Mouse (Mus musculus): ENCODE results near the gene Dio1.

Dio1 gene

DNA sequence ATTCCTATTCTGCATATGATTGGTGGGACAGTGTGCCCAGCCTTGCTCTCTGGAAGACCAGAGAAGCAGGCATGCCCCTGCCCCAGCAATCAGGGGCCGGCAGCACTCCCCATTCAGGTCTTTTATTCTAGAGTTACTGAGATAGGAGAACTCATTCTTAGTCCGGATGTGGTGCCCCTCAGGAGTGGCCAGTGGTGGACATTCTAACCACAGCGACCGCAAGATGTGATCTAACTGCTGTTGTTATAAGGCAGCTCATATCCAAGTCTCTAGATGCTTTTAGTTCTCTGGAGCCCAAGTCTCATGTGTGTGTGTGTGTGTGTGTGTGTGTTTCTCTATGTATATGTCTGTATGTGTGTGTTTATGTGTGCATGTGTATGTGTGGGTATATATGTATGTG, 6.6 kb downstream of the Dio1 start:
- no peak for DNase-seq

GRCm38 (mm10) chr4:107299779-107300340, 7.1 kb downstream of the Dio1 start:
- DNase-seq, result no peak

DNA sequence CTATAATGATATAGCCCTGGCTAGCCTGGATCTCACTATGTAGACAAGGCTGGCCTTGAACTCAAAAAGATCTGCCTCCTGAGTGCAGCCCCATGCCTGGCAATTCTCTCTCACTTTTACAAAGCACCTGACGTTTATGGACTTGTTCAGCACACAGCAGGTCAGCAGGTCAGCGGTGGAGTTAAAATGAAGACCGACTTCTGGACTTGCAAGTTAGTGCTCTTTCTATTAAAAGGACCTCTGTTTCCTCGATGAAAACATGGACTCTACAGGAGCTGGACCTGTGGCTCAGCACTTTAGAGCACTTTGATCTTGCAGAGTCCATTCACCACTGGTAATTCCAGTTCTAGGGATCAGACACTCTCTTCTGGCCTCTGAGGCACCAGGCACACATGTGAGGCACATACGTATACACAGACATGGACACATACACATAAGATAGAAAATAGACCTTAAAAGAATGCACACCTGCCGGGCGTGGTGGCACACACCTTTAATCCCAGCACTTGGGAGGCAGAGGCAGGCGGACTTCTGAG, 8.8 kb downstream of the Dio1 start:
- no peak for DNase-seq

DNA sequence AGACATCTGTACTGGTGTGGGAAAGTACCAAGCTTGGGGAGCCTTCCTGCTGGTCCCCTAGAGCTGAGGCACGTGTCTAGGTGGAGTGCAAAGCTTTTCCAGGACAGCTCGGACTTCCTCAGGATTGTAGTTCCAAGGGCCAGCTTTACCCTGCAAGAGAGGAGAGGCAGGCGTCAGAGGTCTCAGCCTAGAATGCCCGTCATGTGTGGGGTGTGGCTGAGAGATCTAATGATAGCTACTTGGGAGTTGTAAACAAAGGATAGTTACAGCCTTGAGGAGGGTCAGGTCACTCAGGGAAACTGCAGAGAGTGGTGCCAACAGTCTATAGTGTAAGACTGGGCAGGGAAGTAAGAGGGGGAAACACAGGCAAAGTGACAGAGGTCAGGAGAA, 14.7 kb downstream of the Dio1 start:
- DNase-seq, result no peak

GRCm38 (mm10) chr4:107291611-107292272, 15.2 kb downstream of the Dio1 start:
- no peak for DNase-seq

- no peak for DNase-seq
Observed at GRCm38 (mm10) chr4:107287517-107287916, 19.5 kb downstream of the Dio1 start.

- no peak for DNase-seq
Observed at GRCm38 (mm10) chr4:107286386-107286785, 20.6 kb downstream of the Dio1 start.

DNA sequence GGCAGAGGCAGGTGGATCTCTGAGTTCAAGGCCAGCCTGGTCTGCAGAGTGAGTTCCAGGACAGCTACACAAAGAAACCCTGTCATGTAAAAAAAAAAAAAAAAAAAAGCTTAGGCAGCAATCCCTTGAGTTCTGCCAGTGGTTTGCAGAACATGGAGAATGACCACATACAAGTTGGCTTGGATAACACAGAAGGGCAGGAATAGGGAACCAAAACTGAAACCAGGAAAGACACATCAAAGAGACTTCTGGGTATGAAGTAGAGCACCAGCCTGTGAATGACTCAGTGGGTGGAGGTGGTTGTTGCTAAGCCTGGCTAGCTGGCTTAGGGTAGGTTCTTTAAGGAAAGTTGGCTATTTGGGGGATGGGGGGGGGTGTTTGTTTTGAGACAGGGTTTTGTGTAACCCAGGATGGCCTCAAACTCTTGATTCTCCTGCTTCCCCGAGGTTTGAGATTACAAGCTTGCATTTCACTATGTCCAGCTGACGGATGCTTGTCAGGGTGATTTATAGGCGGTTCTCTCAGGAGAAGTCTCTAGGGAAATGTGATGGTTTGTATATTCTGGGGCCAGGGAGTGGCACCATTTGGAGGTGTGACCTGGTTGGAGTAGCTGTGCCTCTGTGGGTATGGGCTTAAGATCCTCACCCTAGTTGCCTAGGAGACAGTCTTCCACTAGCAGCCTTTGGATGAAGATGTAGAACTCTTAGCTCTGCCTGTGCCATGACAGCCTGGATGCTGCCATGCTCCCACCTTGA, 21.3 kb downstream of the Dio1 start:
- no peak for DNase-seq

DNA sequence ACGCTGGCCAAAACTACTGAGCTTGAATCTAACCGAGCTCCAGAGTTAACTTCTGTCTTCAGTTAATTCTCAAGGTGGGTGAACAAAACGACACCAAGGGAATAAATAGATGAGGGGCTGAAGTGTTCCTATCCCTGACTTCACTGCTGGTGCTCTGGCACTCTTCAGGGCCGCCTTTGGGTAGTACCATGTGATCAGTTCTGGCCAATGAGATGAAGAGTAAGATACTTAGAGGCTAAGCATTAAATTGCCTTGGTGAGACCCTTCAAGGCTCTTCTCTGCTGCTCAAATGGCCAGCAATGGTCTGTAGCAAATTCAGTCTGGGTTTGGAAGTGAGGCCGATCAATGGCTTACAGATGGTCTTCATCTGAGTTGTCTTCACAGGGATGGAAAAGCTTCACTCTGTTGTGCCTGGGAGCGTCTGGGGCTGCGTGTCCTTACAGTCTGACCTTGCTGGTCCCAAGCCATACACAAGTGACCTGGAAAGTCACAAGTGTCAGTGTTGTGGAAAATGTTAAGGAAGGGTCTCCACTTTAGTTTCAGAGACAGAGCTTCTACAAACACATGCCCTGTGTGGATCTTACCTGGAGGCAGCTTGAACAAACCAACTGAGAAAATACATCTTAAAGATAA, 26.0 kb downstream of the Dio1 start:
- DNase-seq, result no peak

DNA sequence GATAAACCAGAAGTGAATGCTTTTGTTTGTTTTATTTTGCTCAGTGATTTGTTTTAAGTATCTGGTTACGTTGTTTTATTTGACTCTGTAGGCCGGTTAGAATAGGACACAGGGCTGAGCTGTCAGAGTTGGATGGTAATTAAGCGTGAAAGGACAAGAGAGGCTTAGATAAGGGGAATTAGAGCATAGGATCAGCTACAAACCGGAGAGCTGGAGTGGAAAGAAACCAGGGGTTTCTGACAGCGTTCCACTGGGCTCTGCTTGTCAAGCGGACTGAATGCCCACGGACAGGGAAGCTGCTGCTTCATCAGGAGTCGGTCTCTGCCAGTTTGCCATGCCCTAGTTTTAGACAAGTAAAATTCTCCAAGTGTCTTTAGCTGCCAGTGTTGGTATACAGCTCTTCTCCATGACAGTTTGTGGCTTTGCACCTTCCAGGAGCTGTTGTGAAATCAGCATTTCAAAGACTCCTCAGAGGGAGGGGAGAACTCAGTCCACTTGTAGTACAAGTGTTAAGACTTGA, 28.7 kb downstream of the Dio1 start:
- peak in 1 of 2 experiments; percentile 8 for DNase-seq

- DNase-seq, result no peak
Observed at GRCm38 (mm10) chr4:107274511-107274910, 32.5 kb downstream of the Dio1 start.

GRCm38 (mm10) chr4:107273683-107274082, 33.3 kb downstream of the Dio1 start:
- no peak for DNase-seq

DNA sequence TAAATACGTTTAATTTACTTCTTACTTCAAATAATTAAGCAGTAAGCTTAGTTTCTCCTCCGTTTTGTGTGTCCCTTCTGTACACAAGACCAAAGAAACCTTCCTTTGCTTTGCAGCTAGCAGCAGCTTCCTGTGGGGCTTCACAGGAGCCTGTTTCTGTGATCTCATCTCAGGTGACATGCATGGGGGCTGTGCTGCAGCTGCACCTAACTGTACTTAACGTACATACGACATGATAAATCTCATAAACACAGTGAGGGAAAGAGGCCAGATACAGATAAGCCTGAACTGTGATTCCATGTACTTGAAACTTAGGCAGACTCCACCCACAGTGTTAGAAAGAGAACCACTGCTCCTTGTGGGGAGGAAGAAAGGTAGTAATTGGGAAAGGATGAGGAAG, 47.0 kb downstream of the Dio1 start:
- no peak for DNase-seq

GRCm38 (mm10) chr4:107254414-107254813, 52.6 kb downstream of the Dio1 start:
- DNase-seq, result peak; percentile 20 to 32

DNA sequence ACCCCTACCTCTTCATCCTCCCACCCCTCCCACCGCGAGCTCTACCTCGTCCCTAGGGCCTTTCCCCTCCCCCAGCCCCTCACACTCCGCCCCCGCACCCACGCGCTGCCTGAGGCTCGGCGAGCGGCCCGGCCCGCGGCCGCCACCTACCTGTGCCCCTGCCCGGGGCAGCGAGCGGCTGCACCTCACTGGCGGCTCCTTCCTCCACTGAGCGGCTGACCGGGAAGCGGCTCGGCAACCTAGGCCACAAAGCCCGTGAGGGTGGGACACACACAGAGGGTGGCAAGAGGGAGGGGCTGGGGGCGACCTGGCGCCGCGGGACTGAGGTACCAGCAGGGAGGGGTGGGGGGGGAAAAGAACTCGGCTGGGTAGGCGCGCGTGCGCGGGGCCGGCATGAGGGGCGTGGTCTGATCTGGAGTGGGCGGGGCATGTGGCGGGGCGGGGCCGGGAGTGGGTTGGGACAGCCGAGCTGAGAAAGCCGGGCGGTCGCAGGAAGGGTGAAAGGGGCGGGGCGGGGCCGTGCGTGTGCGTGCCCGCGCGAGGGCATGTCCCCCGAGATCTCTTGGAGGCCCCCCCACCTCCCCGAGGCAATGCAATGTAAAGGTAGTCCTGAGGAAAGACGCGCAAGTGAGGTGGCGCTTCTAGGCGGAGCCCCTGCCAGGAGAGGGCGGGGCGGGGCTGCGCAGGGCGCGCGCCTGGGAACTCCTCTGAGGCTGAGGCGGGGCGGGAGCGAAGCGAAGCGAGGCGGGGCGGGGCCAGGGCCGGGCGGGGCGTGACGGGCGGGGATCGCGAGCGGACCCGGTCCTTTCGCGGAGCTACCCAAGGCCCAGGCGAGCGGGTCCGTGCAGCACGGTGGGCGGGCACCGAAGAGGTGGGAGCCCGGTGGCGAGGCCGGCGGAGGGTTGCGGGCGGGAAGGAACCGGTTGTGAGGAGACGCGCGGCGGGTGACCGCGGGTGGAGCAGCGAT, 53.6 kb downstream of the Dio1 start, which contains the start of the genes Lrrc42 and Hspb11:
Lrrc42 (minus strand) TSS at position 408 of the 967 bp plus-strand sequence.
Hspb11 (plus strand) TSS at position 469 of the 967 bp plus-strand sequence.
- DNase-seq, result peak; percentile 96 to 99

GRCm38 (mm10) chr4:107252522-107252921, 54.4 kb downstream of the Dio1 start:
- peak in 1 of 2 experiments; percentile 21 for DNase-seq

DNA sequence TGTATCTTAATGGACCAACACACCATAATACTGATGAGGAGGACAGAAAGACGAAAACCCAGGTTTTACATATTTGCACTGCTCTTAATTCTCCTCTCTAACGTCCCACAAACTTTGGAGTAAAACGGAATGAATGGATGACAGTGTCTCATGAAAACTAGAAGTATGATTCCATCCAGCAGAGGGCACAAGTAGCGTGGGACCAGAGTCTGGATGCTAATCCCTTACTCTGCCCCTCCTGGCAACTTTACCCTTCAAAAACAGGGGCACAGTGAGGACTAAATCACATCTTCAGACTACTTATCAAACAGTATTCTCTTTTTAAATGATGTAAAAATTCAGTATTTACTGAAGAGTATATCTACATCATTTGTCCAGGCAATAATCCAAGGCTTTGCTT, 56.5 kb downstream of the Dio1 start:
- DNase-seq, result peak; percentile 25 to 67

DNA sequence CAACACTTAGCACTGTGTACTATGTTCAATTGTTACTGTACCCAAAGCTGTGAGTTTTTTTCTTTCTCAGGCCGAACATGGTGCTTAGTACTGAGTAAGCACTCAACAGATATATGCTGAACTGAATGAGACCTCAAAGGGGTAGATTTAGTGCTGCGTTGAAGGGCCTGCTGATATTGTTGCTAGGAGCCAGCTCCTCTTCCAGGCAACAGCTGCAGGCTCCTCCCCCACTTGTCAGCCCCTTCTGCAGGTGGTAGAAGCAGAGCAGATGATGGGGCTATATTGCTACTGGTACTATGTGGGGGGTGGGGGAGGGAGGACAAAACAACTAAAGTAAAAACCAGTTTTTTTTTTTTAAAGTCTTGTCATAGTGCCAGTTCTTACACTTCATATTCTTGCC, 57.5 kb downstream of the Dio1 start:
- no peak for DNase-seq

DNA sequence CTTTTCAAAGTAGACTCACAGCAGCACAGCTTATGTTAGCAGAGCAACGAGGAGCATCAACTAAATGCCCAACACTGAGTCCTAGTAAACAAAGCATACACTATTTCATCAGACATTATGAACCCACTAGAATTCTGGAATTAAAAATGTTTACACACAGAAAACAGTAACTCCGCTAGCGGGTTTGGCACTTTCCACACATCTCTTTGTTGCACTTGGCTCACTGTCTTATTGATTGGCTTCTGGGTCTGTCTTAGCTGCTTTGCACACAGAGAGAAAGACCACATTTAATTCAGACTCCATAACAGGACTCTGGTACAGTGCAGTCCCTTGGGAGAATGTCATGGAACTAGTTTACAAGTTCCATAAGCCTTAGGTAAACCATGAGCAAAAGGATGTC, 58.9 kb downstream of the Dio1 start:
- no peak for DNase-seq

GRCm38 (mm10) chr4:107247110-107247509, 59.9 kb downstream of the Dio1 start:
- DNase-seq, result no peak

- no peak for DNase-seq
Observed at GRCm38 (mm10) chr4:107246040-107246439, 60.9 kb downstream of the Dio1 start.

GRCm38 (mm10) chr4:107245368-107245767, 61.6 kb downstream of the Dio1 start:
- no peak for DNase-seq
